ENCODE assay signal across 7 mouse cellular contexts in genomic region chr4:9780179-9780578, GRCm38 (mm10).
DNase-seq lines count a peak whose midpoint lies in the region; ATAC-seq and TF ChIP-seq lines count a peak whose summit lies in the region.

No protein-coding gene starts in this region.

- no peak overlapping the region for H3K4me2 ChIP-seq in forebrain, embryonic 12.5 days
- H3K4me2 ChIP-seq in hindbrain, embryonic 14.5 days (replicated peaks): no peak overlapping the region

- no peaks in the 10 kb centered on the region for H3K27me3 ChIP-seq in forebrain, embryonic 12.5 days
- no peaks in the 10 kb centered on the region for H3K27me3 ChIP-seq in hindbrain, embryonic 14.5 days (ENCODE audit: control insufficient read depth, insufficient read depth, low read length)

- H3K27ac ChIP-seq in forebrain, embryonic 12.5 days: no peak overlapping the region
- no peak overlapping the region for H3K27ac ChIP-seq in hindbrain, embryonic 14.5 days

- WGBS in forebrain, embryonic 12.5 days: 37% methylated on average over 9 of the region's 9 CpGs
- 42% methylated on average over 9 of the region's 9 CpGs for WGBS in hindbrain, embryonic 14.5 days

- peak; percentile 77; the same call in 1 of the 2 replicates for TF ChIP-seq CTCF in brain, embryonic 14.5 days (IDR thresholded peaks at IDR 0.05; ENCODE audit: borderline replicate concordance, extremely low read depth, insufficient read depth, insufficient read length)

- peak; percentile 67; the same call in 1 of the 2 replicates for ATAC-seq in forebrain, embryonic 12.5 days (ENCODE audit: low FRiP score)
- ATAC-seq in hindbrain, embryonic 14.5 days (ENCODE audit: low FRiP score): 0 out of 2 replicates have a peak, but pooled peaks have one; percentile 55
- peak; percentile 47 for ATAC-seq in megakaryocyte-erythroid progenitor cell, adult 5-6 weeks (replicated peaks; ENCODE audit: low FRiP score, low TSS enrichment, poor library complexity, severe bottlenecking)

- no peaks in the 10 kb centered on the region for H3K36me3 ChIP-seq in forebrain, embryonic 12.5 days (replicated peaks)
- no peaks in the 10 kb centered on the region for H3K36me3 ChIP-seq in hindbrain, embryonic 14.5 days (replicated peaks; ENCODE audit: control insufficient read depth, insufficient read depth)

- no peaks in the 10 kb centered on the region for H3K4me1 ChIP-seq in forebrain, embryonic 12.5 days
- no peaks in the 10 kb centered on the region for H3K4me1 ChIP-seq in hindbrain, embryonic 14.5 days (replicated peaks; ENCODE audit: control insufficient read depth, insufficient read depth, low read length)

- TF ChIP-seq POLR2A in brain, embryonic 14.5 days (IDR thresholded peaks at IDR 0.05; ENCODE audit: borderline replicate concordance, extremely low read depth, insufficient read depth, insufficient read length, poor library complexity, severe bottlenecking): no peak

- DNase-seq in Muller cell, postnatal 12 days (ENCODE audit: inconsistent ontology term): peak; percentile 38
- DNase-seq in brain, embryonic 14.5 days (ENCODE audit: low read depth): peak; percentile 81
- peak; percentile 77 for DNase-seq in hindbrain, embryonic 14.5 days (ENCODE audit: low spot score)
- DNase-seq in layer of hippocampus, postnatal 36 days: peak; percentile 42 to 47
- DNase-seq in spleen, adult 12 weeks (ENCODE audit: low spot score): peak; percentile 10

- no peaks in the 10 kb centered on the region for H3K9me3 ChIP-seq in forebrain, embryonic 12.5 days
- no peaks in the 10 kb centered on the region for H3K9me3 ChIP-seq in hindbrain, embryonic 14.5 days (ENCODE audit: control insufficient read depth, low read length)

- no peak overlapping the region for H3K4me3 ChIP-seq in forebrain, embryonic 12.5 days (replicated peaks)
- H3K4me3 ChIP-seq in hindbrain, embryonic 14.5 days (replicated peaks; ENCODE audit: low read length): no peak overlapping the region

- H3K9ac ChIP-seq in forebrain, embryonic 12.5 days: no peak overlapping the region
- no peak overlapping the region for H3K9ac ChIP-seq in hindbrain, embryonic 14.5 days

Comparison
In these comparisons a context has a peak if more than half of its experiments do, and no peak if none do; other contexts are left out.
1. DNase-seq: peak in every context shown above with its lines; median percentile 81 in brain, embryonic 14.5 days; 77 in hindbrain, embryonic 14.5 days; 44 in layer of hippocampus, postnatal 36 days; 38 in Muller cell, postnatal 12 days; 10 in spleen, adult 12 weeks.